12 mouse cellular contexts compared by ENCODE assay signal in the genomic region with DNA sequence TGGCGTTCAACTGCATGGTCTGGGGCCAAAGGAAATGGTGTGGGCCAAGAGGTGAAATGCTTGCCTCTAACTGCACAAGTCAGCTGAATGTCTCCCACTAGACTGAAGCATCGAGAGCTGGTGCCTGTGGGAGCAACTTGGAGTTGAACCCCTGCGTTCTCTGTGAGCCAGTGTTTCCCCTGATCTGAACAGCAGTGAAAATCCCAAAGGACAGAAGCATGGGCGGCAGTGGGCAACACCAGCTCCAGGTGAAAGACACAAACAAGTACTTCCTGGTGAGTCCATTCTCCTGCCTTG. TPM values are rescaled to one million over a fixed set of nuclear protein-coding genes. Genes with fewer than 3 reads are reported as not detected.
DNase-seq lines count a peak whose midpoint lies in the region; ATAC-seq lines count a peak whose summit lies in the region.
"Had no signal": no experiment of that assay in that cellular context is flagged by ENCODE, and none has a peak within 500 bp of the region (broad histone marks: within the 10 kb centered on the region; RNA-seq: fewer than 3 reads in every experiment).

No protein-coding gene starts in this region.

- no peaks in the 10 kb centered on the region for H3K9me3 ChIP-seq in heart, embryonic 13.5 days
- no peaks in the 10 kb centered on the region for H3K9me3 ChIP-seq in heart, embryonic 11.5 days (replicated peaks; ENCODE audit: control insufficient read depth, low read length)
- H3K9me3 ChIP-seq in limb, embryonic 12.5 days: no peaks in the 10 kb centered on the region
- H3K9me3 ChIP-seq in limb, embryonic 10.5 days (replicated peaks): no peaks in the 10 kb centered on the region
- H3K9me3 ChIP-seq in intestine, embryonic 16.5 days (ENCODE audit: control insufficient read depth, low read length): no peaks in the 10 kb centered on the region
- H3K9me3 ChIP-seq in stomach, embryonic 16.5 days (replicated peaks; ENCODE audit: control insufficient read depth, low read length): no peaks in the 10 kb centered on the region
- H3K9me3 ChIP-seq: forebrain, embryonic 12.5 days; G1E had no signal

- H3K4me3 ChIP-seq in heart, embryonic 13.5 days: no peak overlapping the region
- no peak overlapping the region for H3K4me3 ChIP-seq in heart, embryonic 11.5 days (ENCODE audit: low read depth, low read length)
- no peak overlapping the region for H3K4me3 ChIP-seq in limb, embryonic 12.5 days (replicated peaks)
- no peak overlapping the region for H3K4me3 ChIP-seq in limb, embryonic 10.5 days
- no peak overlapping the region for H3K4me3 ChIP-seq in intestine, embryonic 16.5 days (ENCODE audit: low read length)
- no peak overlapping the region for H3K4me3 ChIP-seq in stomach, embryonic 16.5 days (replicated peaks; ENCODE audit: low read length)
- H3K4me3 ChIP-seq: forebrain, embryonic 12.5 days had no signal

- 73% methylated on average over 4 of the region's 4 CpGs for WGBS in heart, embryonic 13.5 days
- 82% methylated on average over 4 of the region's 4 CpGs for WGBS in heart, embryonic 11.5 days (ENCODE audit: insufficient replicate concordance)
- 80% methylated on average over 4 of the region's 4 CpGs for WGBS in limb, embryonic 12.5 days
- 91% methylated on average over 4 of the region's 4 CpGs for WGBS in limb, embryonic 10.5 days
- 75% methylated on average over 4 of the region's 4 CpGs for WGBS in intestine, embryonic 16.5 days
- 65% methylated on average over 4 of the region's 4 CpGs for WGBS in stomach, embryonic 16.5 days

- H3K4me2 ChIP-seq in heart, embryonic 13.5 days: no peak overlapping the region
- no peak overlapping the region for H3K4me2 ChIP-seq in heart, embryonic 11.5 days
- H3K4me2 ChIP-seq in limb, embryonic 12.5 days: no peak overlapping the region
- H3K4me2 ChIP-seq in intestine, embryonic 16.5 days (ENCODE audit: low read depth, low read length): no peak overlapping the region
- H3K4me2 ChIP-seq in stomach, embryonic 16.5 days (ENCODE audit: low read depth, low read length): no peak overlapping the region
- H3K4me2 ChIP-seq: forebrain, embryonic 12.5 days; midbrain, embryonic 11.5 days had no signal

- no peak overlapping the region for H3K9ac ChIP-seq in heart, embryonic 13.5 days
- H3K9ac ChIP-seq in heart, embryonic 11.5 days (ENCODE audit: low read depth, low read length): no peak overlapping the region
- H3K9ac ChIP-seq in limb, embryonic 12.5 days (replicated peaks): no peak overlapping the region
- H3K9ac ChIP-seq in intestine, embryonic 16.5 days (ENCODE audit: low read depth, low read length): no peak overlapping the region
- H3K9ac ChIP-seq in stomach, embryonic 16.5 days (ENCODE audit: low read length): no peak overlapping the region
- H3K9ac ChIP-seq: forebrain, embryonic 12.5 days had no signal

- peaks cover 55% of the 10 kb centered on the region for H3K4me1 ChIP-seq in heart, embryonic 13.5 days
- peaks cover 25% of the 10 kb centered on the region for H3K4me1 ChIP-seq in heart, embryonic 11.5 days (ENCODE audit: control insufficient read depth, insufficient read depth, low read length)
- peaks cover 41% of the 10 kb centered on the region for H3K4me1 ChIP-seq in limb, embryonic 12.5 days (replicated peaks)
- peaks cover 19% of the 10 kb centered on the region for H3K4me1 ChIP-seq in limb, embryonic 10.5 days
- peaks cover 55% of the 10 kb centered on the region for H3K4me1 ChIP-seq in intestine, embryonic 16.5 days (ENCODE audit: control insufficient read depth, insufficient read depth, low read length)
- H3K4me1 ChIP-seq in stomach, embryonic 16.5 days (ENCODE audit: control insufficient read depth, insufficient read depth, low read length): peaks cover 41% of the 10 kb centered on the region

- no peak for DNase-seq in limb, embryonic 10.5 days (ENCODE audit: low spot score)
- DNase-seq: cerebellum, postnatal 25 days; right cerebral cortex, postnatal 14 days had no signal

- peak overlapping the region; percentile 92 for H3K27ac ChIP-seq in heart, embryonic 13.5 days (replicated peaks)
- no peak overlapping the region for H3K27ac ChIP-seq in heart, embryonic 11.5 days (ENCODE audit: low read depth, low read length)
- peak overlapping the region; percentile 56; the same call in 1 of the 2 replicates for H3K27ac ChIP-seq in limb, embryonic 12.5 days
- no peak overlapping the region for H3K27ac ChIP-seq in limb, embryonic 10.5 days
- peak overlapping the region; percentile 24; the same call in 1 of the 2 replicates for H3K27ac ChIP-seq in intestine, embryonic 16.5 days (ENCODE audit: low read length)
- H3K27ac ChIP-seq in stomach, embryonic 16.5 days (ENCODE audit: low read length): peak overlapping the region; percentile 82
- H3K27ac ChIP-seq: forebrain, embryonic 12.5 days had no signal

- H3K36me3 ChIP-seq in heart, embryonic 13.5 days: peaks cover 11% of the 10 kb centered on the region
- peaks cover 3% of the 10 kb centered on the region; the same call in 1 of the 2 replicates for H3K36me3 ChIP-seq in heart, embryonic 11.5 days (ENCODE audit: control insufficient read depth, insufficient read depth, low read length)
- peaks cover 7% of the 10 kb centered on the region for H3K36me3 ChIP-seq in limb, embryonic 12.5 days
- H3K36me3 ChIP-seq in limb, embryonic 10.5 days: no peaks in the 10 kb centered on the region; the same call in 1 of the 2 replicates
- no peaks in the 10 kb centered on the region for H3K36me3 ChIP-seq in intestine, embryonic 16.5 days (ENCODE audit: control insufficient read depth, insufficient read depth, low read length)
- H3K36me3 ChIP-seq in stomach, embryonic 16.5 days (ENCODE audit: control insufficient read depth, insufficient read depth, low read length): no peaks in the 10 kb centered on the region
- H3K36me3 ChIP-seq: forebrain, embryonic 12.5 days had no signal

- H3K27me3 ChIP-seq in heart, embryonic 13.5 days (replicated peaks): no peaks in the 10 kb centered on the region
- no peaks in the 10 kb centered on the region for H3K27me3 ChIP-seq in heart, embryonic 11.5 days (ENCODE audit: control insufficient read depth, insufficient read depth, low read length)
- H3K27me3 ChIP-seq in limb, embryonic 12.5 days: no peaks in the 10 kb centered on the region
- no peaks in the 10 kb centered on the region for H3K27me3 ChIP-seq in limb, embryonic 10.5 days (ENCODE audit: low read depth, poor library complexity, severe bottlenecking)
- no peaks in the 10 kb centered on the region for H3K27me3 ChIP-seq in intestine, embryonic 16.5 days (replicated peaks; ENCODE audit: control insufficient read depth, insufficient read depth, low read length)
- no peaks in the 10 kb centered on the region for H3K27me3 ChIP-seq in stomach, embryonic 16.5 days (ENCODE audit: control insufficient read depth, insufficient read depth, low read length)

- no peak for ATAC-seq in heart, embryonic 13.5 days (ENCODE audit: extremely low read depth, insufficient number of reproducible peaks, low FRiP score, low TSS enrichment)
- ATAC-seq in heart, embryonic 11.5 days (replicated peaks; ENCODE audit: insufficient number of reproducible peaks, low FRiP score, low TSS enrichment): no peak
- no peak for ATAC-seq in limb, embryonic 12.5 days (ENCODE audit: insufficient number of reproducible peaks, insufficient read depth, low FRiP score, low TSS enrichment, low read depth)
- no peak for ATAC-seq in intestine, embryonic 16.5 days
- no peak for ATAC-seq in stomach, embryonic 16.5 days (ENCODE audit: insufficient read depth, low FRiP score)
- ATAC-seq in activated CD4-positive, CD25-positive, alpha-beta regulatory T cell, adult 4 months: no peak

RNA-seq across cellular contexts. Expression of gene Fzd5, which starts 55.6 kb away (rescaled TPM):
- polyA plus RNA-seq in heart, embryonic 13.5 days (2015; fragmentation: Nextera tagmentation; extraction: Ambion mirVana): 1.1 TPM in 2 replicates
- 1.4 and 2.2 TPM in 2 replicates for polyA plus RNA-seq in heart, embryonic 11.5 days (2014; fragmentation: Nextera tagmentation; extraction: Ambion mirVana)
- 0.88 and 1.2 TPM in 2 replicates for polyA plus RNA-seq in limb, embryonic 12.5 days (2016; fragmentation: Nextera tagmentation; extraction: Ambion mirVana)
- polyA plus RNA-seq in limb, embryonic 10.5 days (2016; fragmentation: Nextera tagmentation; extraction: Ambion mirVana): 0.28 and 0.29 TPM in 2 replicates
- 5.7 and 6.1 TPM in 2 replicates for polyA plus RNA-seq in intestine, embryonic 16.5 days (2015; fragmentation: Nextera tagmentation; extraction: Ambion mirVana)
- polyA plus RNA-seq in stomach, embryonic 16.5 days (2015; fragmentation: Nextera tagmentation; extraction: Ambion mirVana): 5.5 and 5.7 TPM in 2 replicates
- under 1 TPM; 0.53 to 0.64 TPM for polyA plus RNA-seq in activated CD4-positive, CD25-positive, alpha-beta regulatory T cell, adult 4 months (2017; shearing (Covaris generic))

Comparison
In these comparisons a context has a peak if more than half of its experiments do, and no peak if none do; other contexts are left out.
1. H3K27ac ChIP-seq: peak in heart, embryonic 13.5 days (single experiment), limb, embryonic 12.5 days (single experiment), intestine, embryonic 16.5 days (single experiment) and stomach, embryonic 16.5 days (single experiment); none in heart, embryonic 11.5 days (single experiment) and limb, embryonic 10.5 days (single experiment).